Mouse (Mus musculus) lung, embryonic 14.5 days (tissue): ENCODE measurements around the gene AF366264. TPM values are rescaled to one million over a fixed set of nuclear protein-coding genes. Genes with fewer than 3 reads are reported as not detected.

Experiments
- ATAC-seq: fragments of 200-750 bp; cut with Nextera tagmentation; 2 replicates; pipeline ENCODE4 v1.8.0; 2017; ENCODE audit warnings: mild to moderate bottlenecking, moderate TSS enrichment, moderate library complexity; ENCODE audit not compliant: insufficient read depth
- DNase-seq: peaks from one replicate; pipeline ENCODE4 v3.0.0-alpha.2; 2015
- H3K27ac ChIP-seq: fragments of 300-500 bp; sonication (generic); 2 replicates; pipeline ENCODE4 v1.5.1; 2014; ENCODE audit warnings: low read depth, mild to moderate bottlenecking, moderate library complexity
- H3K27me3 ChIP-seq: fragments of 300-500 bp; sonication (generic); 2 replicates; pipeline ENCODE4 v1.6.1; 2014; ENCODE audit warnings: low read length, control low read depth; ENCODE audit not compliant: insufficient read depth
- H3K36me3 ChIP-seq: fragments of 300-500 bp; sonication (generic); 2 replicates; pipeline ENCODE4 v1.6.1; 2014; ENCODE audit warnings: control low read depth; ENCODE audit not compliant: insufficient read depth
- H3K4me1 ChIP-seq: fragments of 300-500 bp; sonication (generic); 2 replicates; pipeline ENCODE4 v1.6.1; 2014; ENCODE audit warnings: antibody characterized with exemption, control low read depth; ENCODE audit not compliant: insufficient read depth
- H3K4me2 ChIP-seq: fragments of 300-500 bp; sonication (generic); 2 replicates; pipeline ENCODE4 v1.6.1; 2014; ENCODE audit warnings: mild to moderate bottlenecking
- H3K4me3 ChIP-seq: fragments of 300-500 bp; sonication (generic); 2 replicates; pipeline ENCODE4 v1.5.1; 2014; ENCODE audit warnings: low read depth, low read length
- H3K9ac ChIP-seq: fragments of 300-500 bp; sonication (generic); 2 replicates; pipeline ENCODE4 v1.6.1; 2014
- H3K9me3 ChIP-seq: fragments of 300-500 bp; sonication (generic); 2 replicates; pipeline ENCODE4 v1.6.1; 2016; ENCODE audit warnings: low read depth, low read length, control low read depth
- CTCF ChIP-seq: IDR thresholded peaks from 2 replicates; pipeline ENCODE4 v1.5.1; 2016; ENCODE audit warnings: antibody characterized with exemption, low read depth
- WGBS: fragments of 180-500 bp; shearing (Covaris S2); extraction: QIAGEN DNeasy Blood & Tissue Kit; methylation state at CpG from one replicate; pipeline ENCODE4 v1.1.7; 2014; 5-methylcytosine and 5-hydroxymethylcytosine counted together
- polyA plus RNA-seq: library from polyadenylated mRNA; unstranded; fragments of >200 nt; fragmentation: Nextera tagmentation; extraction: Ambion mirVana; gene quantifications from 2 replicates; pipeline ENCODE4 v1.2.1, GENCODE M21; 2014

Gene AF366264
- polyA plus RNA-seq, 1 experiment from 2014 or later = not detected

DNA sequence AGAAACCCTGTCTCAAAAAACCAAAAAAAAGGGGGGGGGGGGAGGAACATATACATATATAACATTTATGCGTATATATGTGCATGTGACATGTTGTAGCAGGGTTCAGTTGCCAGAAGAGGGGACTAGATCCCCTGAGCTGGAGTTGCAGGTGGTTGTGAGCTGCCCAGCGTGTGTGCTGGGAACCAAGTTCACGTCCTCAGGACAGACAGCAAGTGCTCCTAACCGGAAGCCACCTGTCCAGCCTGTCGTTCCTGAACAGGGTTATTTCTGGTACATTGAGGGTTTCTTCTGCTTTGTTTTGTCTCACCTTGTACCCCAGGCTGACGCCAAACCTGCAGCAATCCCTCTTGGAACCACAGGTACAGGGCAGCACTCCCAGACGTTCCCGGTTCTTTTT, 48.6 kb downstream of the AF366264 start:
- Histone ChIP-seq H3K27me3 (no peaks in the 10 kb centered on the region), H3K4me2 (no peak overlapping the region), H3K9me3 (no peaks in the 10 kb centered on the region), H3K4me1 (no peaks in the 10 kb centered on the region), H3K27ac (no peak overlapping the region), H3K36me3 (peaks cover 40% of the 10 kb centered on the region; the same call in 1 of the 2 replicates), H3K9ac (no peak overlapping the region), H3K4me3 (no peak overlapping the region)
- ATAC-seq = no peak
- WGBS = 96% methylated on average over 8 of the region's 8 CpGs
- TF ChIP-seq CTCF = no peak
- DNase-seq = no peak

DNA sequence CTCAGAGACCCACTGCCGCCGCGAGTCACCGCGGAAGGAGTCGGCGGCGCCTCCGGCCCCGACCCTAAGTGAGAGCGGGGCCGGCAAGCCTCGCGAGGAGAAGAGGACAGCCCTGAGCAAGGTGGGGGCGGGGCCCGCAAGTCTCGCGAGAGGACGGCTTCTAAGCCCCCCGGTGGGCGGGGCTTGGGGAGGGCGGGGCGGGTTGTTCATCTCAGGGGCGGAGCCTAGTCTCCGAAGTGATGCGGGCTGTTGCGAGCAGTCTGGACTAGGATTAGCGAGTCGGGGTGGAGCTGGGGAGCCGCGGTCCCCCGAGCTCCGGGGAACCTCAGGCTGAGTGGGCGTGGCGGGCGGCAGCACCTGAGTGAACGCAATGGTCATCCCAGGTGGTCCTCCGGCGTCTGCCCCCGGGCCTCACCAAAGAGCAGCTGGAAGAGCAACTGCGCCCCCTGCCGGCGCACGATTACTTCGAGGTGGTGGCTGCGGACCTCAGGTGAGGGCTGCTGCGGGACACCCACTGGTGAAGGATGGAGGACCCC, 52.4 kb downstream of the AF366264 start:
- Histone ChIP-seq H3K4me1 (no peaks in the 10 kb centered on the region), H3K9ac (peak overlapping the region; percentile 96), H3K36me3 (peaks cover 35% of the 10 kb centered on the region), H3K27me3 (no peaks in the 10 kb centered on the region), H3K9me3 (no peaks in the 10 kb centered on the region), H3K4me3 (peak overlapping the region; percentile 70), H3K27ac (peak overlapping the region; percentile 98), H3K4me2 (peak overlapping the region; percentile 78)
- peak; percentile 98 for TF ChIP-seq CTCF
- DNase-seq = peak; percentile 98
- under 1% methylated on average over 47 of the region's 47 CpGs for WGBS
- peak; percentile 95 for ATAC-seq

DNA sequence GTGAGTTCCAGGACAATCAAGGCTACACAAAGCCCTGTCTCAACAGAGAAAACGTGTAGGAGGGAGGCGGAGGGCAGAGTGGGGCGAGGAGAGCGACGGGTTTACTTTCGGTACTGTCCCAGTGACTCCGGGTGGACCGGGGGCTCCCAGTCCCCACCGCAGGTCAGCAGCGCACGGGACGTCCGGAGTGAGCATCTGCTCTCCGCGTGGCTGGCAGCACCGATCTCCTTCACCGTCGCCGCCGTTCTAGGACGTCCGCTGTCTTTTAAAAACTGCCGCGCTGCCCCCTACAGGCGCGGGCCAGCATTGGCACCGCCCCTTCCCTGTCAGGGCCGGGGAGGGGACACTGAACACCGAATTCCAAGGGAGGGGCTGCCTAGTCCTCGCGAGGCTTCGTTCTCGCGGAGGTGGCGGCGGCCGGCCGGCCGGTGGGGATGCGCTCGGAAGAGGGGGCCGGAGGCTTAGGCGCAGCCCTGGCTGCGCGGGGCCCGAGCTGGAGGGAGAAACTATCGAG, 52.9 kb downstream of the AF366264 start, which contains the start of gene Upf3a:
TSS of gene Upf3a (plus strand) at position 366 of the 514 bp plus-strand sequence.
- Histone ChIP-seq H3K4me3 (peak within 1 kb of the TSS; percentile 70), H3K9me3 (no peaks in the 10 kb centered on the region), H3K27me3 (no peaks in the 10 kb centered on the region), H3K27ac (peak within 1 kb of the TSS; percentile 98), H3K4me2 (peak within 1 kb of the TSS; percentile 78), H3K36me3 (peaks cover 41% of the 10 kb centered on the region), H3K9ac (peak within 1 kb of the TSS; percentile 96), H3K4me1 (no peaks in the 10 kb centered on the region)
- peak; percentile 98 for DNase-seq
- under 1% methylated on average over 47 of the region's 47 CpGs for WGBS
- peak; percentile 93 for ATAC-seq
- TF ChIP-seq CTCF = peak; percentile 95

Other genes starting within 250 kb of the AF366264 start
- 41.7 and 48.1 TPM in 2 replicates for gene Rasa3, start 160.8 kb downstream of the AF366264 start, polyA plus RNA-seq
- 0.37 TPM in 1 of 2 replicates, not detected in the other for gene Cfap97d2, start 132.5 kb downstream of the AF366264 start, polyA plus RNA-seq
- 260 and 265 TPM in 2 replicates for gene Cdc16, start 80.7 kb downstream of the AF366264 start, polyA plus RNA-seq
- gene Upf3a, start 52.8 kb downstream of the AF366264 start, polyA plus RNA-seq = 50.4 and 51.7 TPM in 2 replicates
- 43.9 and 44.4 TPM in 2 replicates for gene Champ1, start 31.3 kb upstream of the AF366264 start, polyA plus RNA-seq
- gene Coprs, start 51.9 kb upstream of the AF366264 start, polyA plus RNA-seq = 48.3 and 52.7 TPM in 2 replicates